Mouse (Mus musculus): ENCODE measurements around the gene Rhag.

The Rhag gene

GRCm38 (mm10) chr17:40810934-40811333 lies at the start of gene Rhag:
Rhag (plus strand) TSS chr17:40811126.
- no peak for DNase-seq (ENCODE audit: low spot score in 2 of 2)

- DNase-seq (ENCODE audit: low spot score in 2 of 2) = no peak
Measured at GRCm38 (mm10) chr17:40763662-40764061, 47.3 kb upstream of the Rhag start.

GRCm38 (mm10) chr17:40767120-40767519 lies 43.8 kb upstream of the Rhag start:
- DNase-seq (ENCODE audit: low spot score in 2 of 2) = no peak

GRCm38 (mm10) chr17:40789877-40790276 lies 21.0 kb upstream of the Rhag start:
- DNase-seq (ENCODE audit: low spot score in 2 of 2) = no peak

- no peak for DNase-seq (ENCODE audit: low spot score in 2 of 2)
Measured at GRCm38 (mm10) chr17:40793921-40794854, 16.7 kb upstream of the Rhag start.

- no peak for DNase-seq (ENCODE audit: low spot score in 2 of 2)
Measured at GRCm38 (mm10) chr17:40802707-40803340, 8.1 kb upstream of the Rhag start.

GRCm38 (mm10) chr17:40806550-40806949 lies 4.4 kb upstream of the Rhag start:
- no peak for DNase-seq (ENCODE audit: low spot score in 2 of 2)

GRCm38 (mm10) chr17:40806953-40807572 lies 3.9 kb upstream of the Rhag start, which contains the start of gene Crisp2:
Crisp2 (minus strand) TSS chr17:40807003.
- DNase-seq (ENCODE audit: low spot score in 2 of 2) = no peak

GRCm38 (mm10) chr17:40808071-40808470 lies 2.9 kb upstream of the Rhag start:
- DNase-seq (ENCODE audit: low spot score in 2 of 2) = no peak

- DNase-seq (ENCODE audit: low spot score in 2 of 2) = no peak
Measured at GRCm38 (mm10) chr17:40811560-40811959, 634 bp downstream of the Rhag start.

GRCm38 (mm10) chr17:40812259-40812658 lies 1.3 kb downstream of the Rhag start:
- DNase-seq (ENCODE audit: low spot score in 2 of 2) = no peak

- DNase-seq (ENCODE audit: low spot score in 2 of 2) = no peak
Measured at GRCm38 (mm10) chr17:40817340-40817943, 6.5 kb downstream of the Rhag start.

GRCm38 (mm10) chr17:40821477-40821876 lies 10.6 kb downstream of the Rhag start:
- no peak for DNase-seq (ENCODE audit: low spot score in 2 of 2)

- no peak for DNase-seq (ENCODE audit: low spot score in 2 of 2)
Measured at GRCm38 (mm10) chr17:40823817-40824216, 12.9 kb downstream of the Rhag start.

- DNase-seq (ENCODE audit: low spot score in 2 of 2) = no peak
Measured at GRCm38 (mm10) chr17:40824549-40824948, 13.6 kb downstream of the Rhag start.

- DNase-seq (ENCODE audit: low spot score in 2 of 2) = no peak
Measured at GRCm38 (mm10) chr17:40831870-40832269, 20.9 kb downstream of the Rhag start.

- peak in 1 of 2 experiments; percentile 7 for DNase-seq (ENCODE audit: low spot score in 2 of 2)
Measured at GRCm38 (mm10) chr17:40837308-40837707, 26.4 kb downstream of the Rhag start.

- no peak for DNase-seq (ENCODE audit: low spot score in 2 of 2)
Measured at GRCm38 (mm10) chr17:40855065-40855464, 44.1 kb downstream of the Rhag start.

GRCm38 (mm10) chr17:40868952-40869747 lies 58.2 kb downstream of the Rhag start:
- no peak for DNase-seq (ENCODE audit: low spot score in 2 of 2)

- no peak for DNase-seq (ENCODE audit: low spot score in 2 of 2)
Measured at GRCm38 (mm10) chr17:40872626-40873025, 61.7 kb downstream of the Rhag start.

- DNase-seq (ENCODE audit: low spot score in 2 of 2) = peak; percentile 17 to 31
Measured at GRCm38 (mm10) chr17:40873582-40874011, 62.7 kb downstream of the Rhag start.

Data from heart, adult 9 months (tissue).